Mouse (Mus musculus): ENCODE results near the gene Kif1a. TPM values are rescaled to one million over a fixed set of nuclear protein-coding genes. Genes with fewer than 3 reads are reported as not detected.
A peak's percentile ranks its signal among the peaks of the same experiment; 100 is the strongest.
"Not testable (repeated sequence)": the region's sequence is repeated elsewhere in the genome, so short reads cannot be mapped to it uniquely, and the experiment has no call there.

Kif1a gene
- total RNA-seq, 2 experiments from 2014 or later, result not detected

DNA sequence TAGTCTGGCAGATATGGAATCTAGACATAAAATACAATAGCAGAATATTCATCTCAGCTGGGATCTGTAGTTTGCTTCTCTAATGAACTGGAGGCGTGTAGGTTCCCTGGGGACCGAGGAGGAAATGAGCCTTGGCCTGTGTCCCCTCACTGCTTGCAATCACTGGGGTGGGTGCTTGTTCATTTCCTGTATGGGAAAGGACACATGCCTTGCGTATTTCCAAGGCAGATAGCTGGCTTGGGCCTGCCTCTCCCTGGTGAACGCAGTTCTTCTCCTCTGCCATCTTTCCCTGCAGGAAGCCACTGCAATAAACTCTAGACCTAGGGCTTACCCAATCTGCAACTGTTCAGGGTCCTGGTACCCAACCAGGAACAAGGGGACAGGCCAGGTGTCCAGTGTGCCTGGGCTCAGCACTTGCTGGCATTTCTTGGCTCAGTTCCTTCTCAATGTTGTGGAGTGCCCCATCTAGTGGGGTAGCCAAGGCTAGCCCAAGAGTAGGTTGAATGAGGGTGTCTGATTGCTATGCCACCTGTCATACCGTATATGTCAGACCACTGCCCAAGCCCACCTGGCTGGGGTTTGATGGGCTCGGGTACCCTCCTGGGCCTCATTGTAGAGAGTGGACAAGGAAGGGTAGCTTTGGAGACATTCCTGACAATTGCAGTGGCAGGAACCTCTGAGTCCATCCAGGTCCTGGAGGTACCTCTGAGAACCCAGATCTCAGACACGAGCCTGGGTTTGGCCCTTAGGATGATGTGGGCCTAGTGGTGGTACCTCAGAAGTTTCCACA, 120.5 kb downstream of the Kif1a start:
- no peak for ATAC-seq (replicated peaks; ENCODE audit: low FRiP score, low TSS enrichment, poor library complexity, severe bottlenecking)

DNA sequence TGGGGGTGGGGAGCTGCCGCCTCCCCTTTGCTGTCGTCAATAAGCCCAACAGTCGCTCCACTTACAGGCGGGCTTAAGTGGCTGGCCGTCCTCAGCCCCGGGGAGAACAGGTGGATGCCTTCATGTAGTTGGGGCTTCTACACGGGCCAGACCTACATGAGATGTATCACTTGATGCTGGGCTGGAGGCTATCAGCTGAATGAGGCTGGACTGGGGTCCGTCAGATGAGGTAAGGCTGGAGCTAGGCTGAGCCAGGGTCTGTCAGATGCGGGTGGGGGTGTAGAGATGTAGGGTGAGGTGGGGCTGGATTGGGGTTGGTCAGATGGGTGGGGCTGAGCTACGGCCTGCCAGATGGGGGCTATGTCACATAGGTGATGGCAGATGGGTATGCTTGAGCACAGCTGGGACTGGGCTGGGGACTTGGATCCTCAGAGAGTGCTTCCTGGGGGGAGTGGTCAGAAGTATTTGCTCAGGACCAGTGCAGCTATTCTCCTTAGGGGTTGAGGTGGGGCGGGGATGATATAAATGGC, 122.6 kb downstream of the Kif1a start:
- ATAC-seq (replicated peaks; ENCODE audit: low FRiP score, low TSS enrichment, poor library complexity, severe bottlenecking), result no peak

DNA sequence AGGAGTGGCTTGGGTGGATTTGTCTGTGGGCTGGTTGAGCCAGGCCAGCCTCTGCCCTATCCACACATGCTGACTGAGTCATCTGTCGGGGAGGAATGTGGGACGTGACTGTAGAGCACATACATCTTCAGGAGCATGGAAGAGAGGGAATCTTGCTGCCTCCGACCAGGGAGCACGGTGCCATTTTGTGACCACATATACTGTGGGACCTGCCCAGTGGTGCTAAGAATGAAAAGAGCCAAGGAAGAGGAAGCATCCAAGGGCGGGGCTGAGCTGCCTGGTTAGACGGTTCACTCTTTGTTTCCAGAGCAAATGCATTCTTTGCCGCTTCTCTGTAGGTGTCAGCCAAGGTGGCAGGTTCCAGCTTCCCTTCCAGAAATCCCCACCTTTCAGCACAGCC, 123.1 kb downstream of the Kif1a start:
- no peak for ATAC-seq (replicated peaks; ENCODE audit: low FRiP score, low TSS enrichment, poor library complexity, severe bottlenecking)

DNA sequence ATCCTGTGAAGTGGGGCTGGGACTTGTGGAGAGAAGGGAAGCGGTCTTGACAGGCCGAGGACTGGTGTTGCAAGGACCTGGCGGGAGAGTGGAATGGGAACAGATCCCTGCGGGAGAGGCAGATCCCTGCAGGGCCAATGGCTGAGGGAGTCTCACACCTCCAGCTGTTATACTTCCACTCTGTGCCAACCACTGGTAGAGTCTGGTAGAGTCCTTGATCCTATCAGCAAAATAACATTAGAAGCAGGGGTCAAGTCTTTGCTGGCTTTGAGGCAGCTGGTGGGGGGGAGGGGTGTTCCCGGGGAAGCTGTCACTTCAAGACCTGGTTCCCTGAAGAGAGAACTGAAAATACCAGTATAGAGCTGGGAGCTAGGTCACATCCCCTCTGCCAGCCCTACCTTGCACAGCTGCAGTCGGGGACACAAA, 125.6 kb downstream of the Kif1a start:
- ATAC-seq (replicated peaks; ENCODE audit: low FRiP score, low TSS enrichment, poor library complexity, severe bottlenecking), result no peak

DNA sequence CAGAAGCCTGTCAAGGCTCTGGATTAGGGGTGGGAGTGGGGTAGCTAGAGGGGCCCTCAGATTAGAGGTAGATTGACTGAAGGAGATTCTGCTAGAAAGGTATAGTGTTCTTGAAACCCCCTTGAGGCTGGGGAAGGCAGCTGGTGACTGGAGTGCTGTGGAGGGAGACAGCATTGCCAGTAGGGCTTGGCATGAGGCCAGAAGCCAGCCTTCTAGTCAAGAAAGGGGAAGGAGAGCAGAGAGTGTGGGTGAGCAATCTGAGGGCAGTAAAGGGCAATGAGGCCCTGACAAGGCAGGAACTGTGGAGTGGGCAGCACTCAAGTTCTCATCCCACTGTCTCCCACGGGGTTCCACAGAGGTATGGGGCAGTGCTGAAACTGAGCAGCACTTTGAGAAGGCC, 128.9 kb downstream of the Kif1a start:
- peak; percentile 70 for ATAC-seq (replicated peaks; ENCODE audit: low FRiP score, low TSS enrichment, poor library complexity, severe bottlenecking)

DNA sequence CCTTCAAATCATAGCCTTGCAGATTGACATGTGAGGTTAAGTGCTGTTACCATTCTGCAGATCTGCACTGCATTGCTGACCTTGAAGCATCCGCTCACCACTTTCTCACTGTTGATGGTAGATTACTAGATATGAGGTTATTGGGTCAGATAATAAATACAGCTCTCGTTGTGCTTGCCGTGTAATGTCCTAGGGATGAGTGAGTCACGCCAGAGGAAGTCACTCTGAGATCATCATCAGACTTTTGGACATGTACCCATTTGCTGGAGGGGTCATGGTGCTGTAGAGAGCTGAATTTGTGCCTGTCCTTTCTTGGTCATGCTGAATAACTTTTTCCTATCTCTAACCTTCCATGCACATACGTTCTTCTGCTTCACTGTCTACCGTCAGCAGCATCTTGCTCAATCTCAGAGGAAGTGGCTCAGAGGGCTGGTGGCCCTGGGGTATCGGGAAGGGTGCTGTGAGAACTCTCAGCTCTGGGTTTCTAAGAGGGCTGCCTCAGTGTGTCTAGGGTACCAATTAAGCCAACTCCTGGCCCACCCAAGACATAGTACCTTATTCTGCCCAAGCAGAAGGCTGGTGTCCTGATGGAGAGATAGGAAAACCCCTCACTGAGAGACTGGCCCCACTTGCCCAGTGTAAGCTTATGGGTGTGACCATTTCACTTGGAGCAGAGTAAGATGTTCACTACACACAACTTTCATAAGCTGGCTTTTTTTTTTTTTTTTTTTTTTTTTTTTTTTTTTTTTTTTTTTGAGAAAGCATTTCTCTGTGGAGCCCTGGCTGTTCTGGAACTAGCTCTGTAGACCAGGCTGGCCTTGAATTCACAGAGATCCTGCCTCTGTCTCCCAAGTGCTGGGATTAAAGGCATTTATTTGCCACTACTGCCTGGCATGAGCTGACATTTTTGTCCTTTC, 129.6 kb downstream of the Kif1a start:
- ATAC-seq (replicated peaks; ENCODE audit: low FRiP score, low TSS enrichment, poor library complexity, severe bottlenecking), result no peak

DNA sequence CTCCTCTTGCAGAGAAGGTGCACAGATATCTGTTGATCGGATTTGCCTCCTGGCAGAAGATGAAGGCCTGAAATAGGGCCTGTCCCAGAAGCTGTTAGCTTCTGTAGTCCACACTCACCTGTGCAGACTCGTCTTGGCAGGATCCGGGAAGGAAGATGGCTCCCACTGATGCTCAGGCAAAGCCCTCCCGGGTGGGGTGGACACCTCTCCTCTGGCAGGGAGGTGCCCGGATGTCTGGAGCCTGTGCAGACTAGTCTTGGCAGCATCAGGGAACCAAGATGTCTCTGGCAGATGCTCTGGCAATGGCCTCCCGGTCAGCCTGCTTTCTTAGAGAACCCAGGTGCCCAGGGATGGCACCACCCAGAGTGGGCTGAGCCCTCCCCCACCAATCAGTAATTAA, 131.0 kb downstream of the Kif1a start:
- ATAC-seq (replicated peaks; ENCODE audit: low FRiP score, low TSS enrichment, poor library complexity, severe bottlenecking), result not testable (repeated sequence)

Other genes with a start within 250 kb of the Kif1a start
- 1.1 TPM in 1 of 2 replicates, not detected in the other for gene Ankmy1, start 199.0 kb downstream of the Kif1a start, total RNA-seq (2014; fragmentation: Nextera tagmentation)
- 0.42 TPM in 1 of 2 replicates, not detected in the other for gene Ankmy1, start 199.0 kb downstream of the Kif1a start, total RNA-seq (2017)
- 8.8 and 11.6 TPM in 2 replicates for gene Dusp28, start 195.0 kb downstream of the Kif1a start, total RNA-seq (2014; fragmentation: Nextera tagmentation)
- 2.3 and 3.6 TPM in 2 replicates for gene Dusp28, start 195.0 kb downstream of the Kif1a start, total RNA-seq (2017)
- gene Rnpepl1, start 191.2 kb downstream of the Kif1a start, total RNA-seq (2014; fragmentation: Nextera tagmentation), result 70.8 and 72.9 TPM in 2 replicates
- 11.2 and 16.8 TPM in 2 replicates for gene Rnpepl1, start 191.2 kb downstream of the Kif1a start, total RNA-seq (2017)
- gene Capn10, start 167.6 kb downstream of the Kif1a start, total RNA-seq (2014; fragmentation: Nextera tagmentation), result 13.2 and 19.5 TPM in 2 replicates
- gene Capn10, start 167.6 kb downstream of the Kif1a start, total RNA-seq (2017), result 8.5 and 11.4 TPM in 2 replicates
- gene Gpr35, start 151.1 kb downstream of the Kif1a start, total RNA-seq (2014; fragmentation: Nextera tagmentation), result 0.30 TPM in 1 of 2 replicates, not detected in the other
- gene Gpr35, start 151.1 kb downstream of the Kif1a start, total RNA-seq (2017), result 0.94 TPM in 1 of 2 replicates, not detected in the other
- gene Aqp12, start 95.6 kb downstream of the Kif1a start, total RNA-seq (2014; fragmentation: Nextera tagmentation), result not detected in 2 replicates
- gene Aqp12, start 95.6 kb downstream of the Kif1a start, total RNA-seq (2017), result not detected in 2 replicates
- gene Agxt, start 33.3 kb upstream of the Kif1a start, total RNA-seq (2014; fragmentation: Nextera tagmentation), result not detected in 2 replicates
- not detected in 2 replicates for gene Agxt, start 33.3 kb upstream of the Kif1a start, total RNA-seq (2017)
- not detected in 2 replicates for gene 2310007B03Rik, start 59.0 kb upstream of the Kif1a start, total RNA-seq (2014; fragmentation: Nextera tagmentation)
- gene 2310007B03Rik, start 59.0 kb upstream of the Kif1a start, total RNA-seq (2017), result not detected in 2 replicates
- not detected in 2 replicates for gene Crocc2, start 66.8 kb upstream of the Kif1a start, total RNA-seq (2014; fragmentation: Nextera tagmentation)
- not detected in 2 replicates for gene Crocc2, start 66.8 kb upstream of the Kif1a start, total RNA-seq (2017)
- 0.27 TPM in 1 of 2 replicates, not detected in the other for gene Sned1, start 133.9 kb upstream of the Kif1a start, total RNA-seq (2014; fragmentation: Nextera tagmentation)
- gene Sned1, start 133.9 kb upstream of the Kif1a start, total RNA-seq (2017), result not detected in 2 replicates
- gene Mterf4, start 204.0 kb upstream of the Kif1a start, total RNA-seq (2014; fragmentation: Nextera tagmentation), result 16.7 and 20.3 TPM in 2 replicates
- gene Mterf4, start 204.0 kb upstream of the Kif1a start, total RNA-seq (2017), result 23.6 and 29.4 TPM in 2 replicates
- 30.1 and 33.7 TPM in 2 replicates for gene Ppp1r7, start 240.9 kb upstream of the Kif1a start, total RNA-seq (2014; fragmentation: Nextera tagmentation)
- 34.3 and 50.2 TPM in 2 replicates for gene Ppp1r7, start 240.9 kb upstream of the Kif1a start, total RNA-seq (2017)
- 19.3 and 25.5 TPM in 2 replicates for gene Pask, start 241.5 kb upstream of the Kif1a start, total RNA-seq (2014; fragmentation: Nextera tagmentation)
- gene Pask, start 241.5 kb upstream of the Kif1a start, total RNA-seq (2017), result 12.5 and 24.5 TPM in 2 replicates